Mouse (Mus musculus) embryo, embryonic 11.5 days (tissue): ENCODE measurements at regions not wholly inside any gene's neighbourhood (a gene's known extent, or its start where the extent isn't known, plus 50 kb on each side); places are given as distances from the start of the nearest gene placed in this dataset.

Experiments used
- DNase-seq: peaks from one replicate; pipeline ENCODE4 v3.0.0-alpha.2; 2012; ENCODE audit warnings: low read depth, low spot score

DNA sequence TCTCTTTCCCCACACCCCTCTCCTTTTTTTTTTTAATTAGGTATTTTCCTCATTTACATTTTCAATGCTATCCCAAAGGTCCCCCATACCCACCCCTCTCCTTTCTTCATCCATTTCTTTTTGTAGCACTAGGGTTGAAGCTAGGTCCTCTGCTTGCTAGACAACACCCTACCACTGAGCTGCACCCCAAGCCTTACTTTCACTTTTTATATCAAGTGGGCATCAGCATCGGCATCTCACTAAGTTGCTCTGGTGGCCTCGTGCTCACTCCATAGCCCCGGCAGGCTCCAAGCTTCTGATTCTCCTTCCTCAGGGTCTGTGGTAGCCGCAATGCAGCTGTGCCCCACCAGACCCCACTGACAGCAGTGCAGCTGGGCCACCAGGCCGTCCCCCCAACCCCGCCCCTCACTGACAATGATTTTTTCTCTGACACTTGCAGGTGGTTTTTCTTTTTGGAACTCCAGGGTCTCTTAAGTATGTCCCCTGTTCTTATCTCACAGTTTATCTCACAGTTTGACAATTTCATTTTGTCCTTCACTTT lies 77.5 kb downstream of the Nufip1 start:
- DNase-seq, result no peak

- no peak for DNase-seq
Measured at GRCm38 (mm10) chr14:76195324-76195723, 84.6 kb downstream of the Nufip1 start.

DNA sequence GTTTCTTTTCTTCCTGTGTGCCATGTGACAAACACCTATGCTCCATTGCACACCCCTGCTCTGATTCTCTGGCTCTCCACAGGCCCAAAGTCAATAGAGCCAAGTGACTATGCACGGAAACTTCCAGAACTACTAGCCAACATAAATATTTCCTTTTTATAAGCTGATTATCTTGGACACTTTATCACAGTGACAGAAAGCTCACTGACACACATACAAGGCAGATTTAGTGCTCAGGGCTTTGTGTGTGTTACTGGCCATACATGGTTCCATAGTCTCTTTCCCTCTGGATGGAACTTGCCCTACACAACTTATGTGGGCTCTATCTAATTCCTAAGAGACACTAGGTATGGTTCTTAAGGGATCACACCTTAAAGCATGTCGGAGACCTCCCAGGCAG lies 86.7 kb downstream of the Nufip1 start:
- DNase-seq, result no peak

DNA sequence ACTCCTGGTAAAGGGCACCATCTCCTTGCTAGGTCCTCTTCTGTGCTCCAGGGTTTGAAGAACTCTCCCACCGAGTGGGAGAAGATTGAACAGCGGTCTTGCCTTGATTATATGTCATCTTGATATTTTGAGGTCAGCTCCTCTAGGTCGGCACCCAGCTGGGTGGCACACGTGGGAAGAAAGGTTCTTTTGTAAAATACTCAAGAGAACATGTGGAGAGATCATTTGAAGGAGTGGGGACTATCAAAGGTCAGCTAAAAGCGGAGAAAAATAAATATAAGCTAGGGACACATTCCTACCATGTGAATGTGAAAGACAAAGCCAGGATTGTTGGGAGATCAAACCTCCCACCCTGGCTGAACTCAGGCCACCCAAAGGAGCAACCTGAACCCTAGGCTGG lies 87.7 kb downstream of the Nufip1 start:
- DNase-seq, result no peak

- DNase-seq, result no peak
Measured at GRCm38 (mm10) chr14:76202595-76202994, 91.9 kb downstream of the Nufip1 start.

- no peak for DNase-seq
Measured at GRCm38 (mm10) chr14:76203135-76203534, 92.4 kb downstream of the Nufip1 start.

GRCm38 (mm10) chr14:76216446-76217177 lies 105.9 kb downstream of the Nufip1 start:
- no peak for DNase-seq

- DNase-seq, result no peak
Measured at GRCm38 (mm10) chr14:76217178-76217500, 106.4 kb downstream of the Nufip1 start.

DNA sequence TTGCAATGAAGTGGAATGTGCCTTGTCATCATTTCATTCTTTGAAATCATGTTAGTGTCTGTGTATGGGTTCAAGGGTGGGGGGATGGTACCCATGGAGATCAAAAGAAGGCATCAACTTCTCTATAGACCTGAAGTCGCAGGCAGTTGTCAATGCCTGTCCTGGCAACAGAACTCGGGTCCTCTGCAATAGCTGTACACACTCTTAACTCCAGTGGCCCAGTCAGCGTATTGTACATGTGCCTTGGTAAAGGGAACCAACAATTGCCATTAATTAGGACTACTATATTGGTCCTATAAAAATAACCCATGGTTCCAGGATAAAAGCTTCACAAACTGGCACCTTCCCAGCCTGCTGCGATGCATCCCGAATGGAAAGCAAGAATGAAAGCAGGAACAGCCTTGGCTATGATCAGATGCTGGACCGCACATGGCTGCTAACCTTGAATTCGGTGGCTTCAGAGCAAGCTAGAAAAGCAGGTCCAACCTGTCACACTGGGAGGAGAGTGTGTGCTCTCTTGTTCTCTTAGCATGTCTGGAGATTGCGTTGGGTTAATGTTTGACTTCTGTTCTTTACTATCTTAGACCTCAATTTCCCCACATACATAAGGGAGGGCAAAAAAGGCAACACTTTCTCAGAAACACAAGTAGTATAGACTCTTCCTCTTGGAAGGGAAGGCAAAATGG lies 107.0 kb downstream of the Nufip1 start:
- DNase-seq, result no peak

- DNase-seq, result no peak
Measured at GRCm38 (mm10) chr14:76220952-76221351, 110.3 kb downstream of the Nufip1 start.

- DNase-seq, result no peak
Measured at GRCm38 (mm10) chr14:76221617-76222319, 111.1 kb downstream of the Nufip1 start.

GRCm38 (mm10) chr14:76222320-76222626 lies 111.6 kb downstream of the Nufip1 start:
- no peak for DNase-seq

DNA sequence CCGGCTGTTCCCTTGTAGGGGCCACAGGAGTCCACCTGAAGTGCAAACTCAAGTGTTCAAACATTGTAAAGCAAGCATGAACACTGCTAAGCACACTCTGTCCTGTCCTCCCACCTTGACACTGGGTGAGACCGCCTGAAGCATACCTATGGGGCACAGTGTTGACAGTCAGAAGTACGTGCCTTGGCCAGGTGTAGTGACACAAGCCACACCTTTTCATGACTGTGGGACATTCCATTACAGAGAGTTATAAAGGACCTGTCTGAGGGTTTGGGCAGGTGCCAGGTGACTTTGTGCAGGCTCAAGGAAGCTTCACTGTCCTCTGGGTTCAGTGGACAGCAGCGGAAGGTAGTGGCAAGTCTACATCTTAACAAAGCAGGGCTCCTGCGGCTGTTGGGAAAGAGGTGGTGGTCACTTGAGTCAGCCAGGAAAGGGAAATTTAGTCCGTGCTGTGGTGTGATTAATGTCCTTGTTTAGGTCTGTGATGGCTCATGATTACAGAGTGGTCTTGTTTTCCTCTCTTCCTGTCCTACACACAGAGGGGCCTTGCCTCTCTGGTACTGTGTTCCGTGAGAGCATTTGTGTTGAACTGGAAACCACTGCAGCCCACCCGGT lies 112.5 kb downstream of the Nufip1 start:
- no peak for DNase-seq

DNA sequence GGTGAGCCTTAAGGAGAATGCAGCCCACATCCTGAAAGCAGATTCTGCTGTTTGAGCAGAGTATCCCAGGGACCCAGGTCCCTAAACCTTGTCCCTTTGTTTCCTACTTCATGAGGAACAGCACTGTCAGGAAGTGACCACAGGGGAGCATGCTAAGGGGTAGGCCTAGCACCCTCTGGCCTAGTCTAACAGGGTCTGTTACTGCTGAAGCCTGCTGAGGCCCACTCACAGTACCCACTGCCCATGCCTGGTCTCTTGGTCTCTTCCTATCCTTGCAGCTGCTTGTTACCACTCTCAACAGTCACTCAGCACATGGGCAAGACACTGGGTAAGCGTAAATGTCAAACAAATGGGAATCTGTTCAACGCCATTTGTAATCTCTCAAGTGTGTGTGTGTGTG lies 113.2 kb downstream of the Nufip1 start:
- DNase-seq, result no peak

GRCm38 (mm10) chr14:76225532-76225931 lies 114.8 kb downstream of the Nufip1 start:
- no peak for DNase-seq

DNA sequence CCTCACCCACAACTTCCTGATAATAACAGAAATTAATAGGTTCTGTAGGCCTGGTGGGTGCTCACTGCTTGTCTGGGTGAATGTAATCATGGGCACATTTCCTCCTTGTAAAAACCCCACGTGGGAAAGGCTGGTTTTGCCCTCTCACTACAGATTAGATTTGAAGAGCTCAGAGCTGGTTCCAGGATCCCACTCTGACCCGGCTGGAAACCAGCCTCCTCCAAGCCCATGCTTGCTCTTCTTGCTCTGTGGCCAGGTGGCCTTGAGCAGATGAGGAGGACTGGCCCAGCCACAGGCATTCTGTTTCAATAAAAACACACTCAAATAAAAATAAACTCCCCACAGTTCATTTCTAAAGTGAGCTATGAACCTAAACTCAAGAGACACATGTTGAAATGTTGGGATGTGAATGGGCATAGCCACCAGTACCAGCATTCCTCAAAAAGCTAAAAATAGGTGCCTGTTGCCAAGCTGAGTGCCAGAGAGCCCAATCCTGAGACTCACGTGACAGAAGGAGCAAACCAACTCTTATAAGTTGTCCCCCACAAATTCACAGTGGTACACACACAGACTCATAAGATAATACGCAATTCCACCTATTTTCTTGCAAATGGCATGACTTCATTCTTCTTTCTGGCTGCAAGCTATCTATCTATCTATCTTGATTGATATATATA lies 116.1 kb downstream of the Nufip1 start:
- DNase-seq, result no peak

- no peak for DNase-seq
Measured at GRCm38 (mm10) chr14:76228968-76229555, 118.4 kb downstream of the Nufip1 start.

- DNase-seq, result no peak
Measured at GRCm38 (mm10) chr14:76239856-76240493, 129.3 kb downstream of the Nufip1 start.

DNA sequence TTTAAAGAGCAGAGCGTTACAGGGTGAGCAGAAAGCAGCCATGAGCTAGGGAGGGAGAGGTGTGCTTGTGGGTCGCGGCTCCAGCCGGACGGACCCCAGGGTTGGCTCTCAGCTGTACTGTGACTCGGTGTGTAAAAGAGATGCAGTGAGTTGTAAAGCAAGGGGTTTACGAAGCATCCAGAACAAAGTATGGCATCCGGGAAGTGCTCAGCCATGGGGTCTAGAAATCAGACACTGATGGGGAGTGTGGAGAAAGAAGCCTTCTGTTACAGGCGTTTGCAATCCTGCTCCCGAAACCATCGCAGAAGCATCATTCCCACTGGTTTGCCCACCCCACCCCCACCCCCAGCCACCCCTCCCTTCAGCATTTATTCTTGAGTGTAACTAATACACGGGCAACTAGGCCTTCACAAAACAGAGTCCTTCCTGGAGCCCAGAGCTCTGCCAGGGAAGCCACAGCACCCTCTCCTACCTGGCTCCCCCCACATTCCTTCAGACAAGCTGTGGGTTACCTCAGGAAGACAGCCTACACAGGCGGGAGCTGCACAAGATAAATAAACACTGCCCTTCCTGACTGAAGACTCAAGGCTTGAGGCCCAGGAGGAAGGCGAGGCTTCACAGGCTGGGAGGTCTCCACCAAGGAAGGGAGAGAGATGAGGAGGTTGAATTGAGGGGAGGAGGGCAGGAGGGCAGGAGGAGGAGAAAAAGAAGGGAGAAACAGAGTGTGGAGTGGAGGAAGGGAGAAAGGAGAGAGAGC lies 133.1 kb downstream of the Nufip1 start:
- no peak for DNase-seq
